Mouse (Mus musculus) spleen, embryonic (tissue): Measurements from ENCODE around the gene Rbm44.

Source experiments
- CTCF ChIA-PET: fragments of 350-600 bp; sonication (Branson Sonifier 250); formaldehyde crosslinking; loops from one replicate; lab custom pipeline; 2022; lab: Charles Lee

Gene Rbm44

DNA sequence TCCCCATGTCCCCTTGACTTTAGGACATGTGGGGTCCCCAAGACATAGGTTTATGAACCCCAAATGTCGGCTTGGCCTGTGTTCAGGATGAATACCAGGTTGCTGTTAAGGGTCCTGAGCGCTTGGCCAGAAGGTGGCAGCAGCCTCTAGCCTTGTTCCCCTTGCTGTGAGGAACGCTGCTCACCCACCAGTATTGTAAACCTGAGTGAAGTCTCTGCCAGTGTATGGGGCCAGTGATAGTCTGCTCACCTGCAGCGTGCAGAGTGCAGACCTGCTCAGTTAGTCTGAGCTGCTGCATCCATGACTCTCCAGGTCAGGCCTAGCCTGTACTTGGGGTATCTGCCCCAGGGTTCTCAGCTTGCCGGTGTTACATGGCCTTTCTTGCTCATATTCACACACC lies 34.2 kb downstream of the Rbm44 start:
- CTCF ChIA-PET = interaction anchor here (0.5 to 1.5 kb wide), 5 partner anchors 23 to 70 kb away, joined by 4 to 19 read pairs (median 6); no protein-coding TSS in a partner anchor

DNA sequence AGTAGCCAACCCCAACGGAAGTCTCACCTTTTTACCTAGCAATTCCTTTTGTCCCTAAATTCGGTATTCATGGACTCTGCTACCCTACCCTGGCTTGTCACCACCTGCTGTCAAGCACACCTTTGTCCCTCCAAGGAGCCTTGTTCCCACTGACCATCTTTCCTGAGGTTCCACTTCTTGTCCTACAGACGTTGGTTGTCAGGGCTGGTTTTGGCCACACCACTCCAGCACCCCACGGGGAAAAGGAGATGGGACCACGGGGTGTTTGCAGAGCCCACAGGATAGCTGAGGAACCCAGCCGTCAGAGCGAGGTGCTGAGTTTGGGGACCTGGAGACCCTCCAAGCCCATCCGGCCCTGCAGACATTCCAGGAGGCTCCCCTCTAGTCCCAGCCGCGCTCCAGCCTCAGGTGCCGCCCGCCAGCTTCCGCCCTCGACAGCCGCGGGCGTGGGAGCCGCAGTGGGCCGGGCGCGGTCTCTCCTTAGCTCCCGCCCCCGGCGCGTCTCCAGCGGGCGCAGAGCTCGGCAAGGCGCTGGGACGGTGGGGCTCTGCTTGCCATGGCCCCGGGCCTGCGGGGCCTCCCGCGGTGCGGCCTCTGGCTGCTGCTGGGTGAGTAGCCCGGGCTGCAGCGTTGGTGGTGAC lies 34.8 kb downstream of the Rbm44 start, which contains the start of gene Ramp1:
TSS of gene Ramp1 (plus strand) at position 290 of the 641 bp plus-strand sequence.
- CTCF ChIA-PET = interaction anchor here (0.5 to 1.5 kb wide), 6 partner anchors 22 to 70 kb away, joined by 3 to 19 read pairs (median 5); no protein-coding TSS in a partner anchor

- CTCF ChIA-PET = interaction anchor here (0.6 to 1.1 kb wide), 3 partner anchors 22 to 51 kb away, joined by 3 to 8 read pairs (median 4); no protein-coding TSS in a partner anchor
These were observed 35.3 kb downstream of the Rbm44 start for GRCm38 (mm10) chr1:91180174-91180565.

DNA sequence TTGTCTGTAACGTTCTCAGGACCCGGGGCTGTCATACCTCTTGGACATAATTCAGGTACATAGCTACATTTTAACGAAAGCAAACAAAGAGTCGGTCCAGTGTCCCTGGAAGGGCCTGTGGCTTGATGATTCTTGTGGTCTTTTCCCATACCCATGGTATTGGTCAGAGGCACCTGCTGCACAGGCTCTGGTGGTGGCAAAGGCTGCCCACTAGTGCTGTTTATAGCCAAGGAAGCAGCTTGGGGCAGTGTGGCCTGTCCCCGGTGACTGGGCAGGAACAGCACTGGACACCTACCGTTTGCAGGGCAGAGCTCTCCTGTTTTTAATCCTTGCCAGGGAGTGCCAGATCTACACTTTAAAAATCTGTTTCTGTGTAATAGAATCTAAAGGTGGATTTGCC lies 35.8 kb downstream of the Rbm44 start:
- CTCF ChIA-PET = interaction anchor here (0.6 kb wide), 1 partner anchor 35 kb away, joined by 3 read pairs; no protein-coding TSS in a partner anchor

GRCm38 (mm10) chr1:91181261-91181660 lies 36.4 kb downstream of the Rbm44 start:
- CTCF ChIA-PET = interaction anchor here (0.6 kb wide), 1 partner anchor 34 kb away, joined by 3 read pairs; no protein-coding TSS in a partner anchor

GRCm38 (mm10) chr1:91181784-91182450 lies 37.0 kb downstream of the Rbm44 start:
- CTCF ChIA-PET = no interaction called here

- CTCF ChIA-PET = interaction anchor here (1.2 kb wide), 1 partner anchor 56 kb away, joined by 6 read pairs; no protein-coding TSS in a partner anchor
These were observed 38.4 kb downstream of the Rbm44 start for GRCm38 (mm10) chr1:91183305-91183704.

DNA sequence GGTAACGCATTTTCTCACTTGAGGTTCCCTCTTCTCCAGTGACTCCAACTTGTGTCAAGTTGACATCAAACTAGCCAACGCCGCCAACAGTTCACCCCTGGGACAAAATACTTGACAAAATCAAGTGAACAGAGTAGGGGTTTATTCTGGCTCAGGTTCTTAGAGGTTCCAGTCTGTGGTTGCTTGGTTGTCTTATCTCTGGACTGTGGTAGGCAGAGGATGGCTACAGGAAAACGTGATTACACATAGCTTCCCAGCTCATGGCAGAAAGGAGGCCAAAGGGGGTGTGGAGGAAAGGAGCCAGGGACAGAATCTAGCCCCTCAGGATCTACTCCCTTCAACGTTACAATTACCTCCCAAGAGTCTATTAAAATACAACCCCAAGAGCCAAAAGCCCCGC lies 41.8 kb downstream of the Rbm44 start:
- CTCF ChIA-PET = interaction anchor here (0.5 kb wide), 1 partner anchor 31 kb away, joined by 3 read pairs; no protein-coding TSS in a partner anchor

GRCm38 (mm10) chr1:91187315-91187714 lies 42.4 kb downstream of the Rbm44 start:
- CTCF ChIA-PET = no interaction called here

DNA sequence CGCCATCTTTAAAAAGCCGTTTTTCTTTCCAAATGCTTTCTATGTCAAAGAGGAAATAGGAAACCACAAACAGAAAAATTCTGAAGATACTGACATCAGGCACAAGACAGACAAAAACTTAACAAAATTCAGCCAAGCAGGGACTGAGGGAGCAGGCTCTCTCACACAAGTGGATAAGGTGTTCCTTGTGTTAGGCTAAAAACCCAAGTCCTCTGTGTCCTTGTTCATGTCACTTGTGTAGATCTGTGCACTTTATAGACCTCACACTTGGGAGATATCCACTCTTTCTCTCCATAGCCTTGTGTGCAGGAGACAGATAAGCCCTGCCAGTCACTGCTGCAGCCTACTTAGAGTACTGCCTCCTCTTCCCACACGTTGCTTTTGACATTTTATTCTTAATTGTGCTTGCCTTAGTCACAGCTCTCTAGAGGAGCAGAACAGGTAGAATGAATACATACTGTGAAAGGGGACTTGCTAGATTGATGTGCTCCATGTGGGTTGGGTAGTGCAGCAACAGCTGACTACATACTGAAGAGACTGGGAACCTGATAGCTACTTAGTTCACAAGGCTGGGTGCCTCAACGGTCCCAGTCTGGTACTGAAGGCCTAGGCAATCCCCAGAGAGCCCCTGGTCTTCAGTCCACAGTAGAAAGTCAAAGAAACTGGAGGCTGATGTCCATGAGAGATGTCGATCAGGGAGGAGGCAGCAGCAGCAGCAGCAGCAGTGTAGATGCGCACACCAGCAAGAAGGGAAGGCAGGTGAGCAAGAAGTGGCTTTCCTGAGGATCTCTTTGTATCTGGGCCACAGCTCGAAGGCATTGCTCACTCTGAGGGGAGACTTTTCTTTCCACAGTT lies 43.1 kb downstream of the Rbm44 start:
- CTCF ChIA-PET = no interaction called here

DNA sequence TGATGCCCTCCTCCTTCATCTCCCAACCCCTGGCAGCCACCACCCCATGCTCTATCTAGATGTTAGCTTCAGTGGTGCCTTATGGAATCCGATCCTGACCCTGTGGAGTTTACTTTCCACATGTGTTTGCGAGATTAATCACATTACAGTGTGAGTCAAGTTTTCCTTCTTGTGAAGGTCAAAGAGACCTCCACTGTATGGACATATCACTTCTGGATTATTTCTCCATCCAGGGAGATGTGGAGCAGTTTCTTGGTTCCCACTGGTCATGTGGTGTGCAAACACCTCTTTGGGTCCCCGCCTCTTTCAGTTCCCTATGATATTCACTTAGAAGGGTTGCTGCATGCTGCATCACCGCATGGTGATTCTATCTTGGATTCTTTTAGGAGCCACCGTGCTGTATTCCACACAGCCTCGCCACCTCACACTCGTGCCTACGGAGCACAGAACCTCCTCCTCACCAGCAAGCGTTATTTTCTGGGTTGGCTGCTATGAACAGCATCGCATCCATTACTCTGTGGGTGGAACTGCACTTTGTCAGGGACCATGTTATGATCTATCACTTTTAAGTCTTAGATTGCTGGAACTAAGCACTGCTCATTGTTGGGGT lies 44.1 kb downstream of the Rbm44 start:
- CTCF ChIA-PET = no interaction called here

- CTCF ChIA-PET = interaction anchor here (0.6 kb wide), 1 partner anchor 8 kb away, joined by 3 read pairs; no protein-coding TSS in a partner anchor
These were observed 47.3 kb downstream of the Rbm44 start for GRCm38 (mm10) chr1:91192184-91192583.

- CTCF ChIA-PET = no interaction called here
These were observed 48.4 kb downstream of the Rbm44 start for GRCm38 (mm10) chr1:91193242-91193641.

DNA sequence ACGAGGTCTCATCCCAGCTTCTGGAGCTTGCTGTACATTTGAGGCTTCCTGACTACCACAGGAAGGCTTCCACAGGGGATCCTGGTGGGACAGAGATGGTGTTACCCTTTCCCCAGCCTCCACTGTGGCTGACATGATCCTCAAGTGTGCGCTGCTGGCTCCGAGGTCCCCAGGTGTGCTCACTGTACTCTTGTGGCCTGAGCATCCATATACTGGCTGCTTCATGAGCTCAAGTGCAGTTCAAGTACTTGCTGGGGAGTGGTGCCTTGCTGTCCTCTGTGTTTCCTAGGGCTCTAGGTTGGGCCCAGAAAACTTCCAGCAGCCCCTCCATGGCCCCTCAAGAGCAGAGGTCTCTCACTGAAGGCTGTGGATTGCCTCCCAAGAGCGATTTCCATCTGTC lies 48.8 kb downstream of the Rbm44 start:
- CTCF ChIA-PET = no interaction called here

- CTCF ChIA-PET = no interaction called here
These were observed 54.9 kb downstream of the Rbm44 start for GRCm38 (mm10) chr1:91199793-91200192.

DNA sequence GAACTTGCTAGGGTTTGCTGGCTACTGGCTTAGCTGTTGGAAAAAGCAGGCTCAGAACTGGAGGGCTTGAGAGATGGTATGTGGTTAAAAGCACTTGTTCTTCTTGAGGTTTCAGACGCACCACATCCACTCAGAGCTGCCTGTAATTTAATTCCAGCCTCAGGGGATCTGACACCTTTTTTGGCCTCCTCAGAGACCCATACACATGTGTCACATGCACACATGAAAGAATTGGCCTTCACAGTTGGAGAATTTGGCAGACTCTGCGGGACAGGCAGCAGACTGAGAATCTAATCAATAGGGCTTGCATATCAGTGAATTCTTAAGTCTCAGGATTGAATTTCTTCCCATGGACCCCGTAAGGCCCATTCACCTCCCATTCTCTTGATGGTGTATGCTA lies 56.2 kb downstream of the Rbm44 start:
- CTCF ChIA-PET = interaction anchor here (0.6 kb wide), 1 partner anchor 43 kb away, joined by 3 read pairs; no protein-coding TSS in a partner anchor

- CTCF ChIA-PET = no interaction called here
These were observed 59.4 kb downstream of the Rbm44 start for GRCm38 (mm10) chr1:91204221-91204765.

DNA sequence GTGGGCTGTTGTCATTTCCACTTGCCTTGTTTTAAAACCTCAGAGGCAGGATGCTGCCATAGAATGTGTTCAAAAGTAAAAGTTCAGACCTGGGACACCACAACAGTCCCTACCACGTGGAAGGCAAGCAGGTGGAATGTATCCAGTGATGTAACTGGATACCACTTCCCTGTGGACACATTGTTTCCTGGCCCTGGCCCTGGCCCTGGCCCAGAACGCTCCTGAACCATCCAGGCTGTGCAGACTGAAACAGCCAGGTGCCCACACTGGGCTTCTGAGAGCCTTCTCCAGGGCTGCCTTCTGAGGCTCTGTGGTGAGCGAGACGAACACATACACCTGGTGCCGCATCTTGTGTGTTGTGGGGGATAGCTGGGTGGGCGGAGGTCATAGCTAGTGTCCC lies 60.8 kb downstream of the Rbm44 start:
- CTCF ChIA-PET = no interaction called here

DNA sequence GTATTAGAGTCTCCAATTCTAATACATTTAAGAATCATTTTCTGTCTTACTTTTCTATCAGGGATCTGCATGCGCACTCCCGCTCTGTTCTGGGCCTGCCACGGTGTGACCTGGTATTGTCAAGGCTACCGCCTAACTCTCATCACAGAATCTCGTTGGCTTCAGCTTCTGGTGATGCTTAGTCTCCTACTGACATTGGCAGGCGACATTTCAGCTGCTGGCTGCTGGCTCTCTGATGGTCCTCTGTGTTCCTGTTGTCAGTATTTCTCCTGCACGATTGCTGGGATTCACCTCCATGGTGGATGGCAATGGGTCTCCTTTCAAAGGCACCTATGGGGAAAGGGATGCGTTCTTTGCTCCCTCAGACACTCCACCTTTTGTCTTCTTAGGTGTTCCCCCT lies 61.4 kb downstream of the Rbm44 start:
- CTCF ChIA-PET = no interaction called here

- CTCF ChIA-PET = no interaction called here
These were observed 62.0 kb downstream of the Rbm44 start for GRCm38 (mm10) chr1:91206873-91207272.
